Mouse (Mus musculus): ENCODE measurements around the gene Fmod.

DNA sequence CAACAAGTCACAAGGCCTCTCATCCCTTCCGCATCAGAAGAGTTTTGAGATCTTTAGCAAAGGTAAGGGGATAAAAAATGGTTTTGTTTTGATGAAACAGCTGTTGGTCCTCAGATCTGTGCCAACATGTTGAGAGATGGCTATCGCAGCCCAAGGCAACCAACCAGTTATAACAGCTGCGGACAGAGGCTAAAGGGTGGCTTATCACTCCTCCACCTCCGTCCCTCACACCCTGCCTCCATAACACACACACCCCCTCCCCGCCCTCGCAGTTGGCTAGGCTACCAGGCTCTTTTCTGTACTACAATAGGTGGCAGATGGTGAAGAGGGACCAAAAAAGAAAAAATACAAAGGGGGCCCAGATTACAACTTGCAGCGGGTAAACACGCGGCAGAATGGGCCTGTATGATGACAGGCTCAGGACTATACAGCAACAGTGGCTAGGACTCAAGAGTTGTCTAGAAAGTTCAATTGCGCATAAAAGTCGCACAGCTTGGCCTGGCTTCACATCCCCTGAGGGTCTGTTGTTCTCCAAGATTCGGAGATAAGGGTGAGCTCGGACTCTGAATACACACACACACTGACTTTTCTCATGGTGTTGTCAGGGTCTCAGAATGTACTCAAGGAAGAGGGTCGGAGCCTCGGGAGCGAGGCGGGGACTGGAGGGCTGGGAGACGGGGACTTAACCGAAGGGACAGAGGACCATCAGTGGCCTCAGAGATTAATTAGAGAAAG, 41.2 kb downstream of the Fmod start:
- TF ChIP-seq CTCF (IDR thresholded peaks at IDR 0.05; ENCODE audit: low read depth) (no peak), EP300 (IDR thresholded peaks at IDR 0.05; ENCODE audit: low read depth) (peak; percentile 68; the same call in 1 of the 2 replicates)

Measured in liver, embryonic 14.5 days (tissue).